Mouse (Mus musculus): ENCODE measurements around the gene 1700010B08Rik.

The 1700010B08Rik gene

DNA sequence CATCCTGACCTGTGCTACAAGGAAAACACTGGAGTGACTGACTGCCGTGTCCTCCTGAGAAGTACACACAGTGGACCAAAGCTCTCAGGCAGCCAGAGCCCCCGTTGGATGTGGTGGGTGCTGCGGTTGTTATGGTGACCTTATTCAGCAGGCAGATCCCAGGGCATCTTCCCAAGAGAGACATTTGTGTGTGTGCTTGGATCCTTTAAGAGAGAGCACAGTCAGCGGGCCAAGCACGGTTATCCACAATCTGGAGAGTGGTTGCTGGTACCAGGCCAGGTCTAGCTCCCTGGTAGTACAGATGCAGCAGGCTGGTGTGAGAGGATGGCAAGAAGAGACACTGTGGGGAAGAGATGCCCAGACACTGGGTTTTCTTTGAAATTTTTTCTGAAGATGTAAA, 2.2 kb upstream of the 1700010B08Rik start:
- intact Hi-C loops (cut with DNase I): no loop called here

DNA sequence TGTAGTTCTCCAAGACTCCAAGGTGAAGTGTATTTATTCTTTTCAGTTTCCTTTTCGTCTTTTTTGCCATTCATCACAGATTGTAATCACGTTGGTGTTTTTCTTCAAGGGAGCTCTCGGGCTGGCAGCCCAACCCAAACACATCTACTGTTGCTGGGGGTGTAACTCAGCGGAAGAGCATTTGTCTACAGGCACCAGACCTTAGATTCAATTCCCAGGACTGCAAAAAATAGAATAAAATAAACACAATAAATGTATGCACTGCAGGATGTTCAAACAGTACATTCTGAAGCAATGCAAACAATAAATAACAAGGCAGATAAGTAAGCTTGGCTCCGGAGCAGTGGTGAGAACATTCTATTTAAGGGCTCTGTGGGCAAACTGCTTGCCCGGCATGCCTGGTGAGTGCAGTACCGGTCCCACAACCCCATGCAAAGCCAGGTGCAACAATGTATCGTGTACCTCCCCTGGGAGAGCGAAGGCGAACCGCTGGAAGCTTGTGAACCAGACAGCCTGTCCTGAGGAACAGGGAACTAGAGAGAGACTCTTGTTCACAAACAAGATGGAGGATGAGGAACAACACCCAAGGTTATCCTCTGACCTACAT, 3.1 kb downstream of the 1700010B08Rik start:
- intact Hi-C loops (cut with DNase I): no loop called here

DNA sequence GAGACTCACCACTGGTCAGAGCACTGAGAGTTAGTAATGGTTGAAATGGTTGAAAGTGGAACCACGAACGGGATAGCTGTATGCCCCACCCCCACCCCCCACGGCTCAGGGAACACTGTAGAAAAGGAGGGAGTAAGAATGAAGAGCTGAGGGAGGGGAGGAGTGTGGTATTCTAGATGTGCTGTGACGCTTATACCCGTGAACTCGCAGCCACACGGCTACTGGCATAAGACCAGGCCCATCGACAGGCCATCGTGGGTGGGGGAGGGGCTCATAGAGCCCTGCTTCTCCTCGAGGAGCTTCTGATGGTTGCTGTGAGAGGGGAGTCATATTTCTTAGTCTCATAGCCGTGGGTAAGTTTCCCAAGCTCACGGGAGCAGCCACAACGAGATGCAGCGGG, 5.2 kb downstream of the 1700010B08Rik start:
- intact Hi-C loops (cut with DNase I): no loop called here

DNA sequence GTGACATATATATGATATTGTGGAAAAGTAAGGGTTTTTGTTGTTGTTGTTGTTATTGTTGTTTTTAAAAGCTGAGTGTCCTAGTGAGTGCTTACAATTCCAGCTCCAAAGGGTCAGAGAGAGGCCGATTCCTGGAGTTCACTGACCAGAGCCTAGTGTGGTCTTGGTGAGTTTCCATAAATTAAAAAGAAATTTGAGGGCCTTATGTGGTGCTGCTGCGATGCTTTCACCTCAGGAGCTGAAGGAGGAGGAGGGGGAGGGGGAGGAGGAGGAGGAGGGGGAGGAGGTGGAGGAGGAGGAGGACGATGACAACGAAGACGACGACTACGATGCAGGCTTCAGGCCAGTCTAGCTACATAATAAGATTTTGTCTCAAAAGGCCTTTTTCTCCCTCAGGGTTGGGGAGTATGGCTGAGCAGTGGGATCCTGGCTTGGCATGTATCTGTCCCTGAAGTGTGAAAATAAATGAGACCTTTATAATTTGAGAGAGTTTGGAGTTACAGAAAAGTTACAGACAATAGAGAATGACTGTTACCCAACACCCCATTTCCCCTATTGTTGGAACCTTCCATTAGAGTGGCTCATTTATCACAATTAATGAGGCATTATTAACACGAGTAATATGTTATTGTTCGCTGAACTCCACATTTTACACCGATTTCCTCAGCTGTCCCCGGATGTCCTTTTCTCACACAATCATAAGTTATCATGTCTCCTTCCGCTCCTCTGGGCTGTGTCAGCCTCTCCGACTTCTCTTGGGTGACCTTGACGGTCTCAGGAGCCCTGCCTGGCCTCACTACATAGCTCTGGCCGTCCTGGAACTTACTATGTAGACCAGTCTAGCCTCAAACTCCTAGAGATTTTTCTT, 6.0 kb downstream of the 1700010B08Rik start:
- intact Hi-C loops (cut with DNase I): no loop called here

DNA sequence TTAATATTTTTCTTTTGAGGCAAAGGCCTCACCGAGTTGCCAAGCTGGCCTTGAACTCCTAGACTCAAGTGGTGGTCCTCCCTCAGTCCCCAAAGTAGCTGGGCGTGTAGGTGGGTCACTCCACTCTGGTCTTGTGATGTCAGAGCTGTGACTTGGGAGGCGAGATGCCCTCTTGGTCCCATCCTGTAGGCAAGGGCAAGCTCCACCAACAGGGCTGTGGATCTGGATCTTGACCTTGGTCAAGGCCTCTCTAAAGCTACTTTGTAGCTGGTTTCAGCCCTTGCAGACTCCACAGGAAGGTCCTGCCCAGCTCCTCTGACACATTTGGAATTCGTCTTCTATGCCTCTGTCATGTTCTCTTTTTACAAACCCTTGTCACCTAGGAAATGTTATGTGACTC, 6.6 kb downstream of the 1700010B08Rik start:
- intact Hi-C loops (cut with DNase I): no loop called here

DNA sequence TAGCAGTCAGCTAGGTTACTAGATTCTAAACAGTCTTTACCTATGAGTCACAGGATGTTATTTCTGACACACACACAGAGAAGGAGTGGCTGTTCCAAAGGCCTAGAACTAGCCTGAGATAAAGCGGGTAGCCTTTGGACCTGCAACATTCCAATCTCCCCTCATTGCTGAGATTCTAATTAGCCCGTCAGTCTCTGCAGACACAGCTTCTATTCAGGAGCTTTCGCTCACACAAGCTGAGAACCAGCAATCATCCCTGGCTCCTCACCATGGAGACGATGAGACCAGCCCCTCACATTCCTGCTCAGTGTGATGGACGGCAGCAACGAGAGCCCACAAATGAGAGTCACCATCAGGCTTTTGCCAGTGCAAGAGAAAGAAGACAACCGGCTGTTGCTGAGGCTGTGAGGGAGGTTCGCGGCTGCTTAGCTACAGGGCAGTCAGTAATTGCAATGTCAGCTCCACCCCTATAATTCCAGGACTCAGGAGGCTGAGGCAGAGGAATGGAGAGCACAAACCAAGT, 11.3 kb downstream of the 1700010B08Rik start:
- intact Hi-C loops (cut with DNase I): loop anchor here (10.0 kb wide), 1 partner anchor 146 kb away; no protein-coding TSS in a partner anchor

DNA sequence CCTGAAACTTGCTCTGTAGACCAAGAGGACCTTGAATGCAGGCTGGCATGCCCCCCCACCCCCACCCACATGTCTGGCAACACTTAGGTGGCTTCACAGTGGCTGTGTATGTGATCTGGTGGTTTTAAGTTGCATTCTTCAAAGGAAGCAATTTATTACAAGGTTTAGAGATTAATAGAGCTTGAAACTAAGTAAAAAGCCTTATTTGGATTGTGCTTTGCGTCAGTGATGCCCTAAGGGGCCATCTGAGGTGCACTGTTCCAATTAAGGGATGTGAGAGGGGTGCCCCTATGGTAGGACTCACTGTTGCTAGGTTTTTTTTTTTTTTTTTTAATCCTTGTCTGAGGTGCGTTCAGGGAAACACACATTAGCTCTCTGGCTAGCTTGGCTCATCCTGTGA, 15.2 kb downstream of the 1700010B08Rik start:
- intact Hi-C loops (cut with DNase I): loop anchor here (10.0 kb wide), 1 partner anchor 150 kb away; no protein-coding TSS in a partner anchor

DNA sequence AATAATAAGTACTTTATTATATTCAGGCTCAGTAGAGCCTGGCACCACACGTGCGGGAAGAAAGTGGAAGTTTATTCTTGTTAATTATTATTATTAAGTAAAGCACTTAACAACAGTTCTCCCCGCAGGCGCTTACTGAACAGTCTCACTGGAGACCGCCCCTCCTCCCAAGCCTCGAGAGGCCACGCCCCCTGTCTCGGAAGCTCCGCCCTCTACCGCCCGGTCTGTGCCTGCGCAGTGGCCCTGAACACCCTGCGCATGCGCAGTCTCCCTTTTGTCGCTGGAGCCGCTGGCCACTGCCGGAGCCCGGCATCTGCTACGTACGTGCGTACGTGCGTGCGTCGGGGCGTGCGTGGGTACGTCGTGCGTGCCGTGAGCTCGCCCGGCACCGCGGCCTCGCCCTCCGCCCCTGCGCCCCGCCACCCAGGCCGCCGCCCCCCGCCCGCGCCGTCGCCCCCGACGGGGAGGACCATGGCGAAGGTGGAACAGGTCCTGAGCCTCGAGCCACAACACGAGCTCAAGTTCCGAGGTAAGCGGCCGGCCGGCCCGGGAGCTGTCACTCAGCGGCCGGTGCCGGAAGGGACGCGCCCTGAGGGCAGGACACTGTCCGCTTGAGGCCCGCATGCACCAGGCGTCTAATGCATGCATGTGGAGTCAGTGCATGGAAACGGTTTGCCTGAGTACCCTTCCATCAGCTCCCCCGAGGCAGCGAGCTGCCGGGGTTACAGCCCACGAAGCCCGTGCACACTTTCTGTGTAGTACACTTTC, 18.2 kb downstream of the 1700010B08Rik start, which contains the start of gene Vapb:
Gene Vapb, plus strand, starts transcription at position 290 of the 768 bp plus-strand sequence.
- intact Hi-C loops (cut with DNase I): loop anchor here (10.0 kb wide), 1 partner anchor 153 kb away; no protein-coding TSS in a partner anchor

DNA sequence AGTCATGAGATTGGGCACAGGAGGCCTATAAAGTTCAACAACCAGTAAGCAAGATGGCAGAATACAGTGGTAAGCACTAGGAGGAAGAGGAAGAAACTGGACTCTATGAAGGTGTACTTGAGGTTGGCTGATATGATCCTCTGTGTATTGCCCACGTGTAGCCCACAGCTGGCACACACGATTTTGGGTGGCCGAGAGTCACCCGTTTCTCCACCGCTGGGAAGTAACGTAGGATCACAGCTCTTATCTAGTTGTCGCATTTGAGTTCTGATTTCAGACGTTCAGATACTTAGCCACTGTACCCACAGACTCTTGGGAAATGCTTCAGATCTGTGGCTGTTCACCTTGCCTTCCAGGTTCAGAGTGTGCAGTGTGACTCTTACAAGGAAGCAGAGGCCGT, 19.0 kb downstream of the 1700010B08Rik start:
- intact Hi-C loops (cut with DNase I): loop anchor here (10.0 kb wide), 1 partner anchor 153 kb away; no protein-coding TSS in a partner anchor

DNA sequence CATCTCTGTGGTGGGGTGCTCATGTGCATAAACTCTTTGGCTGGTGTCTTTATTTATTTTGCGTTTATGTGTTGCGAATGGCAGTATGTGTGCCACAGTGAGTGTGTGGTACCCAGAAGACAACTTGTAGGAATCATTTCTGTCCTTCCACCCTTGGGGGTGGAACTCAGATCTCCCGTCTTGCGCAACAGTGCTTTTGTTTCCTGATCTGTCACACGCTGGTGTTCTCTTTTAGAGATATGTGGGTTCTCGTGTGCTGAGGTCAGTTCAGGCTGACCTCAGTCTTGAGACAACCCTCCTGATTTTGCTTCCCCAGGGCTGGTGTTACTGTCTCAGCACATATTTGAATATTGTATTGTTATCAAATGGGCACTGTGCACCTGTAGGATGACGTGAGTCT, 19.9 kb downstream of the 1700010B08Rik start:
- intact Hi-C loops (cut with DNase I): loop anchor here (10.0 kb wide), 1 partner anchor 154 kb away; no protein-coding TSS in a partner anchor

DNA sequence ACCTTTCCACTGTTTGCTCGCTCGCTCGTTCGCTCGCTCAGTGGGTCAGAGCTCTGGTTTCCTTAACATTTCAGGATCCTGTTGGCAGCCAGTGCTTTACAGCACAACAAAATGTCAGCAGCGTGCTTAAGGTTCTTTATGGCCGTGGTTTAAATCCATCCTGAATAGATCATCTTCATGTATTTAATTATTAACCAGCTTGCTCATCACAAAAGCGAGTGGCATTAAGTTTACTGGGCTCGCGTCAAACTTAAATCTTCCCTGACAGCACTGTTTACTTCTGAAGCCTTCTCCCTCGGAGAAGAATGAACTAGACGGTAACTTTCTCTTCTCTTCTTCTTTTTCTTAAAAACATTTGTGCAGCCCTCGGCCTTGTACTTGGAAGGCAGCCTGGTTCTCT, 22.9 kb downstream of the 1700010B08Rik start:
- intact Hi-C loops (cut with DNase I): no loop called here

DNA sequence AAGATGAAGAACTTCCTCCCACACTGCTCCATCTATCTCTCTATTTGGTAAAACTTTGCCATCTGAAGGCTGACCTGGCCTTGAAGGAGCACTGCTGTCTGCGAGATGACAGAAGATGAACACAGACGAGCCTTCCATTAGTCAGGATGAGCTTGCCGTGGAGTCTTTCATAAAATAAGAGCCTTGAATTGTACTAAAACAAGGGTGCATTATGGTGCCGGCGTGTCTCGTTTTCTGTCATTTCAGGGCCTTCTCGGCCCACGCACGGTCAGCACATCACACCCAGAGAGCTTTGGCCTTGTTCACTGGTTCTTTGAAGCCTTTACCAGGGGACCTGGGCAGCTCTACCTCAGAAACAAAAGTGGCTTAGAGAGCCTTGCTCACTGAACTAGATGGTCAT, 23.5 kb downstream of the 1700010B08Rik start:
- intact Hi-C loops (cut with DNase I): no loop called here

DNA sequence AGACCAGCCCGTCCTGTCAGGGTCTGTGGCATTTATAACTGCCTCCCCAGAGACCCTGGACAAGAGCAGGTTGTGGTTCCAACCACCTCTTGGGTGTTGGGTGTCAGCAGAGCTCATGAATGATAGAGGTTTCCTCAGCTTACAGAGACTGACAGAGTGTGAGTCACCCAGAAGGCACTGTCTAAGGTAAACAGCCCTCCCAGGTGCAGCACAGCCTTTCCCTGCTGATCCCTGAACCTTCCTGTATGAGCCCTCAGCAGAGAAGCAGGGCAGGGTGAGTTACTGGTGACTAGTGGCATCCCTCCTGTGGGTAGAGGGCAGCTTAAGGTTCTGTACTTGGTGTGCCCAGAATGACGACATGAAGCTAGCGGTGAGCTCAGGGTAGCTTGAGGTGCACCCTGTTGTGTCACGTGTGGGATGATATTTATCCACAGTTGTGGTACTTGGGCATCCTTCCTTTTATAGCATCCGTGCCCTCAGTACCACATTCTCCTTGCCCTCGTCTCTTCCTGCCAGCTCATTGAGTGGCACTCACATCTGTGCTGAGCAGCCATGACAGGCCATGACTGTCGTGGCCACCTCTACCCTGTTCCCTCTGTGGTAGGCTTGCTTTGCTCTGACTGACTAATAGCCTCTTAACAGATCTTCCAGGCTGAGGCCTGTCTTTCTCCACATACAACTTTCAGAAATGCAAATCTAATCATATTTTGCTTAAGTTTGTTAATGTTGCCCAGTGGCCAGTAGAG, 25.0 kb downstream of the 1700010B08Rik start:
- intact Hi-C loops (cut with DNase I): no loop called here

DNA sequence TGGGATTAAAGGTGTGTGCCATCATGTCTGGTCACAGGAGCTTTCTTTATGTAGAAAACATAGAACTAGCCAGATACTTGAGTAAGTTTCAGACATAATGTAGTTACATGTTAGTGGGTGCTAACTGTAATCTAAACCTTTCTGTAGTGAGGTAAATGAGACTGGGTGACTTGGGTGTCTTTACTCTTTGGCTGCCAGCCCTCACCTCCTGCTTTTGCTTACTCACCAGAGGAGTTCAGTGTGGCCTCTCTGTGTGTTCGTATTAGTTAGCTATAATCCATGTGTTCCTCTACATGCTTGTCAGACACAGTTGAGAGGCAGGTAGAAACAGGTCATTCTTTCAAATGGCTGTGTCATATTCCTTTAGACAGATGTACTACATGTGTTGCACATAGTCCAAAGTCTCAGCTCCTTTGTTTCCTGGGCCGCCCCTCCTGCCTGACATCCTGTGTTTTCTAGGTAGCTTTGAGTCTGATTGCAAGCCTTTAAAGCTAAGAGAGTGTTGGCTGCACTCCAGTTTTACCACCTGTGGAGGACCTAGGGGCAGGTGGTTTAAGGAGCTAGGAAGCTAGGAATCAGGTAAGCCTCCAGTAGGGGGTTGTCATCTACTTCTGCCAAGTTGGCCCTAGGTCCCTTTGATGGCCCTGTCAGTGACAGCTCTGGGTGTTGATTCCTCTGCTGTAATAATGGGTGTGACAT, 29.9 kb downstream of the 1700010B08Rik start:
- intact Hi-C loops (cut with DNase I): no loop called here

DNA sequence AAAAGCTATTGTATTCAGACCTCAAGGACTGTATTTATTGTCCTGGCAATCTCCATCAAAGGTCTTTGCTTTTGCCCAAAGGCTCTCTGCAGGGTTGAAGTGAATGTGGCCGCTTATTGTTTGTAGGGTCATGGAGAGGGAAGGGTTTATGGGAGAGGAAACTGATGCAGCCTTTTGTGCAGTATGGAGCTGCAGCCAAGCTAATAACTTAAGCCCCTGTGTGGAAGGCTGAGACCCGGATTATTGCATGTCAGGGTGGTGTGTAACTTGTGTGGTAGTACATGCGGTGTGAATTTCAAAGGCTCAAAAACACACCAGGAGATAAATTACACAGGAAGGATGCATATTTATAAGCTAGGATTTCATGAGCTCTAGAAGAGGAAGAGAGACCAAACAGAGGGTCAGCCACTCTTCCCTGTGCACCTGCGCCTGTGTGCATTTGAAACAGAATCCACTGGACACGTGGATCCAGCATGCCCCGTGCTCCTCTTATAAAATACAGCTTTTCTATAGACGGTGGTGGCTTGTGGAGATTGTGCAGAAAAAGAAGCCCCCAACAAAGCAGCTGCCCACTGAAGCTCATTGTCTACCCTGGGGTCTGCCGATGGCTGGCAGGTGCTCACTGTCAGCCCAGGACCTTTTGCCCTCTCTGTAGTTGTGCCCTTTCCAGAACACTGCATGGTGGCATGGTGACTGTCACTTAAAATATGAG, 36.4 kb downstream of the 1700010B08Rik start:
- intact Hi-C loops (cut with DNase I): no loop called here

DNA sequence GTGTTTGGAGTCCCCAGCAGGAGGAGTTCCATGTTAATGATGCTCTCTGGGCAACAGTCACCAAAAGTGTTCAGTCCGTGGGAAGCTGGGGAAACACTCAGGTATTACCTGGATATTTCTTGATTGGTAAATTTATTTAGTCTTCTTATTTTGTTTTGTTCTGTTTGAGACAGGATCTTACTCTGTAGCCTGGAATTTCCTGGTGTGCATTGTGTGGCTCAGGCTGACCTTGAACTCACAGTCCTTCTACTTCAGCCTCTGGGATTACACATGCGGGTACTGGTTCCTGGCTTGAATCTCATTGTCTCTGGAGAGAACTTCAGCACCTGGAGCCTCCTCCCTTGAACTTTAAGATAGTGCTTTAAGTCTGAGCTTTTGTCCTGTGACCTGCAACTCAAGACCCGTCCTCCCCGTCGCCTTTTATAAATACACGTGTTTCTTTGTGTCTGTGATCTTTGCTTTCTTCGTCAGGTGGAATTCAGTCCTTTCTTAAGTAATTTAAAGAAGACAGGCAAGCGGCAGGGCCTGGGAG, 38.5 kb downstream of the 1700010B08Rik start:
- intact Hi-C loops (cut with DNase I): no loop called here

DNA sequence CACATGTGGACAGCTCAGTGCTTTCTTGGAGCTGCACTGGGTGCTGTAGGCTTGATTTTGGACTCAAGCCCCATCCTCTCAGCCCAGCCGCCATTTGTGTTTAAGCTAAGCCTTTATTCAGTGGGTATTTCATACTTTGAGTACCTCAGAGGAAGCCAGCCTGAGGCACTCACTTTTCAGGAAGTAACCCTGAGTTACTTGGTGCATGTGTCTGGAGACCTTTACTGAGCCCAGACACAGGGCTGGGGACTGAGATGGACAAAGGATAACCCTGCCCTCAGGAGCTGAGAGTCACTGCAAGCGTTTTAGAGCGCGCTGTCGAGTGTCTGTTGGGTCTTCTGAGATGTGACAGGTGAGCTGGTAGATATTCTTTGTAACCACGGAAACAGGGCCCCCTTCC, 41.4 kb downstream of the 1700010B08Rik start:
- intact Hi-C loops (cut with DNase I): no loop called here

DNA sequence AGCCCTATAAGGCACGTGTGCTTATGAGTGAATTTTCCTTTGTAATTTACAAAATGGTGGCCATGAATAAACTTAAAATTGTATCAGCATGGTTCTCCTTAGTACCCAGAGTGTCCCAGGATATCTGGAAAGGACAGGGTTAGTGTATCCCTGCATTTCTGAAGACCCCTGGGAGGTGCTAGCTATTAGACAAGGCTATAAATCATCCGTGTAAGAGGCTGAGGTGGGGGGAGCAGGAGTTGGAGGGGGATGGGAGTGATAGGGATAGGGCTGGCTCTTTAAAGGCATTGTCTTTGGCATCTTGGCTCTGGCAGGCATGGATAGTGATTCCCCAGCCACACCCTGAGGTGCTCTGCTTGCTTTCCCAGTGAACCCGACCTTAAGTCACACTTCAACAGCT, 45.4 kb downstream of the 1700010B08Rik start:
- intact Hi-C loops (cut with DNase I): no loop called here

DNA sequence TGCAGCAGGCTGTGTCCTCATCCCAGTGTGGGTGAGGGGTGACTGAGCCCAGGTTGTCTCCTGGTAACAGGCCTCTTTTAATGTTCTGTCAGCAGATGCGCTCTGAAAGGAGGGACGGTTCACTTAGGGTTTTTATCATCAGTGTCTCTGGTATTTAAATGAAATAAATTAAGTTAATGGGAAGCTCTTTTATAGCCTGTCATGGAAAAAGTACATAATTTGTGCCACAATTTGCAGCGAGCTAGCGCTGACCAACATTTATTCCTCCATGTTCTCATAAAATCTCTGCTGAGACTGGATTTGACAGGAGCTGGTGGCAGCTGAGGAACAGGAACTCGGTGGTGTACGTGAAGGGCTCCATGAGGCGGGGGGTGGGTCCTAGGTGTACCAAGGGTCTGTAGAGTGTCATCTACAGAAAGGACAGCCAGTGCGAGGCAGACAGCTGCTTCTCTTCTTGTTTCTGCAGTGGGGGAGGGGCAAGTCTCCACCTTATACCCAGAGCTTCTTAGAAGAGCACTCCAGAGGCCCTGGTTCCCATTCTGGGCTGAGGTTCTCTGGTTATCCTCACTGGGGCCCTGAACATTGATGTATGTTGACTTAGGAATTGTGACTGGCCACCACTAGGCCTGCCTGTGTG, 48.9 kb downstream of the 1700010B08Rik start:
- intact Hi-C loops (cut with DNase I): no loop called here

All from adrenal gland (tissue).